Mouse (Mus musculus): ENCODE results near the gene Pbx2.

DNA sequence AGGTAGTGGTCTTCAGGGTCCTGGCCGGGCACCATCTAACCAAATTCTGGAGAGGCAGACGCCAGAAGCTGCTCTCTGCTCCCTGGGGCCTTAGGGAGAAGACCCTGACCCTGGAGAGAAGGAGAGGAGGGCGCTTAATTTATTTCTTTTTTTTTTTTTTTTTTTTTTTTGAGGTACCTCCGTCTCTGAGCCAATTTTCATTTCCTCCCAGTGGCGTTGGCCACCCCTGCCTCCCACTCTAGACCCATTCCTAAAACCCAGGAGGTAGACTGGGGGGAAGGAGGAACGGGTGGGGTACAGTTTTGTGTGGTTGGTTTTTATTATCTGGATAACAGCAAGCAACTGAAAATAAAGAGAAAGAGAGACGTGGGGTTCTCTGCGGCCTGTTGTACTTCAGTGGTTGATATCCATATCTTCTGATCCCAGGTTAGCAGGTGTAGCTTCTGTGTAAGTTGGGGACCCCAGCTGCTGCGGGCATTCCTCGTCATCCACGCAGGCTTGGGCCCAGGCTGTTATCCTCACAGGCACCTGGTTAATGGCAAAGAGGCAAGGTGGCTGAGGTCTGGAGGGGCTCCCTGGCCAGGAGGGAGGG is 22.1 kb downstream of the Pbx2 start:
- no peak for TF ChIP-seq POLR2A (IDR thresholded peaks at IDR 0.05; ENCODE audit: insufficient read depth, low read depth, low read length)
- TF ChIP-seq CTCF (IDR thresholded peaks at IDR 0.05; ENCODE audit: insufficient read depth, low read depth, low read length) = no peak
